Mouse (Mus musculus) bone marrow, adult 2 months (tissue): Measurements from ENCODE around the gene Slc51a.

Experiments used
- CTCF ChIP-seq: fragments of 200-500 bp; IDR thresholded peaks from 2 replicates; pipeline ENCODE4 v1.5.1; 2011; ENCODE audit warnings: low read length, control low read depth; ENCODE audit not compliant: control insufficient read depth, insufficient read depth
- POLR2A ChIP-seq: fragments of 200-500 bp; IDR thresholded peaks from 2 replicates; pipeline ENCODE4 v1.6.1; 2011; ENCODE audit warnings: low read depth, mild to moderate bottlenecking, control low read depth, low read length, borderline replicate concordance; ENCODE audit not compliant: control insufficient read depth

- TF ChIP-seq POLR2A = no peak
- TF ChIP-seq CTCF = no peak
These were observed 53.6 kb downstream of the Slc51a start for GRCm38 (mm10) chr16:32434066-32434465.
